Mouse (Mus musculus): Measurements from ENCODE around the gene Galnt10.

Galnt10 gene

DNA sequence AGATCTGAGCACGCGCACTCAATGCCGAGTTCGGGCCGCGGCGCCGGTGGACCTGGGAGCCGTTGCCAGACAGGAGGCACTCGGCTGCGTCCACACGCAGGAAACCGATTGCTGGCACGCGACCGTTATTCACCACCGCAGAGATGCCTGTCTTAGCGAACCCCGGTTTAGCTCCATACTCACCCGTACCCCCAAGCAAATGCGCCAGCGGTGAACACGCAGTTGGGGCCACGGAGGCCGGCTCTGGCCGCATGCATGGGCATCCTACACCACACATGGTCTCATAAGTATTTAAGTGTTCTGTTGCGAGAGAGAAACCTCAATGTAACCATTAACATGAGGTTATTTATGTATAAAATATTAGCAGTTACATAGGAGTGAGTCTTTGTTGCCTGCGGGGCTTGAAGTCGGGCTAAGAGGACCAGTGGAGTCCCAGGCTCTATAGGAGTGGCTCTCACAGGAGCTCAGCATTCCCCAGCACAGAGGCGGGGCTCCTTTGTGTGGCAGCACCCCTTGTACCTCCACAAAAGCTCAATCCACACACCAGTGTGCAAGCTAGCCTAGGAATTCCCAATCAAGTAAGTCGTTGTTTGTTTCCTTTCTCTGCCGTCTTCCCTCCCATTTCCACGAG lies 182.8 kb downstream of the Galnt10 start:
- no peak for DNase-seq (ENCODE audit: low spot score in 2 of 2)

DNA sequence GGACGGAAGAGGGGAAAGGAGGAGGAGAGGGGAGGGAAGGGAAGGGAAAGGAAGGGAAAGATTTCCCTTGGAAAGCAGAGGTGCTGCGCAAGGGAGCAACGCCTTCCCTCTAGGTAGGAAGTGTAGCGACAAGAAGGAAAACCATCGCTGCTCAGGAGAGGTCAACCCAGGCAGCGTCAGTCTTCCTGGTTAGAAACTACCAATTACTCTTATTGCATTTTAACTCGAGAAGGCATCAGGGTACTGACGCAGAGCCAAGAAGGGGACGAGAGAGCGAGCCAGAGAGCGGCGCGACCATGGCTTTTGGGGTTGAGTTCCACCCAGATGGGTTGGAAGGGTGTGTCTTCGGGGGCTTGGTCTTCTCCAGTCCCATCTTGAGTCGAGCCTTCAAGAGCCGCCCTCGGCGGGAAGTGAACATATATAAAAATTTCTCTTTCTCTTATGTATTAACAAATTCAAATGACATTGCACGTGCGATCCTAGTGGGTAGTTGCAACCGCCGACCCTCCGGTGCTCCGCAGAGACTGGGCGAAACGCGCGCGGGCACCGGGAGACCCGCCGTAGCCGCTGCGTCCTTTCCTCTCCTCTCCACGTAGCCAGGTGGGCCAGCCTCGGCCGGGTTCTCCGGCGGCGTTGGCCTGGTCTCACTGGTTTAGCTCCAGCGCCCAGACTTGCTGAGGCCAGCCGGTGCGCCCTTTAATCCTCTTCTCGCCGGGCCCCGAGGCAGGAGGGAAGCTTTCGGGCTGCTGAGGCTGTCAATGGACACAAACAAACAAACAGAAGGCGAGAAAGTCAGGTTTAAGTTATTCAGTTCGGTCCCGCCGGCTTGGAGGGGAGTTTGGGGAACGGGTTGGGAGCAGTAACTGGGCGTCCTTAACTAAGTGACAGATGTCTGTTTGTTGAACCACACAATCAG lies 184.0 kb downstream of the Galnt10 start:
- DNase-seq (ENCODE audit: low spot score in 2 of 2): no peak

DNA sequence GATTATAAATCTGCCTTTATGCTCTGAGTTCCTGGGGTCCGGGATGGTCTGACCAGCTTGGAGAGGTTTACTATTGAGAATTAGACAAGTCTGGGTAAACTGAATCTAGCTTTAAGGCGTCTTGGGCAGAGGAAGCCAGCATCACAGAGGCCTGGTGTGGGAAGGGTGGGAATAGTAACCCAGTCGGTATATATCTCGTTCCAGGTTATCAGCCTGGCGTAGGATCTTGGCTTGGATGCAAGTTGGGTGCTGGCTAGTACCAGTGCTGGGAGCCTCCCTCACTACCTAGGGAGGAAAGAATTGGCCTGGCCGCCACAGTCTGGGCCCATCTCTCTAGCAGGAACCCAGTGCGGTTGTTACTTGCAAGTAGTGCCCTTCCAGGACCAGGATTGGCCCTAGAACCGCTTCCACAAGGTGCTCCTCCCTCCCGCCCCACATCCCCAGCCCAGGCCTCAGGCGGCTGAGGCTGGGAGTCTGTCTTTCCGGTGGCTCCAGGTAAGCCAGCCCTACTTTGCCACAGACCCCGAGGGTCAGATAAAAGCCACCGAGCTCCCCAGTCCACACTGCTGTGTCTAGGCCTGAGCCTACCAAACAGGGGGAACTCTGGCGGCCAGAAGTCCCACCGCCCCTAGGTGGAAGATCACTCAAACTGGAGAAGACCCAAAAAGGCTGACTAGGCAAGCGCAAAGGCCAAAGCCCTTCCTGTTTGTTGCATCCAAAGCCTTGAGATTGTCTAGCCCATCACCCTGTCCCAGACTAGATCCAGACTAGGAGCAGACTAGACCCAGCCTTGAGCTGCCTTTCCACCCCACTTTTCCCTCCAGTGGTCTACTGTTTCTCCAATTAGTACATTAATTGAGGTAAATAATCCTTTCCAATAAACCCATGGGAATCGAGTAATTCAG lies 184.9 kb downstream of the Galnt10 start:
- no peak for DNase-seq (ENCODE audit: low spot score in 2 of 2)

DNA sequence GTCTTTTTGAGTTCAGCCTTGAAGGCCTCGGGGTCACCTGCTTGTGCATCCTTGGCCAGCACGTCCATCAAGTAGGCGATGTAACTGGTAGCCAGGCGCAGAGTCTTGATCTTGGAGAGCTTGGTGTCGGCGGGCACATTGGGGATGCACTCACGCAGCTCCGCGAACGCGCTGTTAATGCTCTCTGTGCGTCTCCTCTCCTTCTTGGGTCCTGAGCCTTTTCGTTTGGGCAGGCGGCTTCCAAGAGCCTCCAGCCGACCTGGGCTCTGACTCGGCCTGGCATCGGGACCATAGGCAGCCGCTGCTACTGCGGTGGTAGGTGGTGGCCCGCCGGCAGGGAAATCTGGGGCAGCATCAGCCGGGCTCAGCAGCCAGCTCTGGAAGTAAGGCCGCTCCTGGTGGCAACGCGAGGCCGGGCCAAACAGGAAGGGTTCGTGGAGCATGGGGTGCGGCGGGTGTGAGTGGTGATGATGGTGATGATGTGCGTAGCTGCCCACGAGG lies 186.1 kb downstream of the Galnt10 start:
- DNase-seq (ENCODE audit: low spot score in 2 of 2): no peak

DNA sequence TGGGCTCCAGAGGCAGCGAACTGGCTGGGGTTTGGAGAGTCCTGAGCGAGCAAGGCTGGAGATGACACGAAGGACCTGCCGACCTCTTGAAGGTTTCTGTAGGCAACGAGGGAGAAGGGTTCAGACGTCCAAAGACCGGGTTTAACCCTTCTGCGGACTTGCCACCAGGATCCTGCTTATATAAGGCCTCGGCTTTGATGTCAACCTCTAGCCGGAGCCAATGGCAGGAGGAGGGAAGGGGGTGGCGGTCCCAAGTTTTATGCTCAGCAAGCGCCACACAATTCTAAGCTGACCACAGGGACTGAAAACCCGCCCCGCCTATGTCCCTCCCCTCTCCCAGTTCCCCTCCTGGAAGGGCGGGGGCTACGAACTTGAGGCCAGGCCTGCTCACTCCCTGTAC lies 186.6 kb downstream of the Galnt10 start:
- DNase-seq (ENCODE audit: low spot score in 2 of 2): no peak

DNA sequence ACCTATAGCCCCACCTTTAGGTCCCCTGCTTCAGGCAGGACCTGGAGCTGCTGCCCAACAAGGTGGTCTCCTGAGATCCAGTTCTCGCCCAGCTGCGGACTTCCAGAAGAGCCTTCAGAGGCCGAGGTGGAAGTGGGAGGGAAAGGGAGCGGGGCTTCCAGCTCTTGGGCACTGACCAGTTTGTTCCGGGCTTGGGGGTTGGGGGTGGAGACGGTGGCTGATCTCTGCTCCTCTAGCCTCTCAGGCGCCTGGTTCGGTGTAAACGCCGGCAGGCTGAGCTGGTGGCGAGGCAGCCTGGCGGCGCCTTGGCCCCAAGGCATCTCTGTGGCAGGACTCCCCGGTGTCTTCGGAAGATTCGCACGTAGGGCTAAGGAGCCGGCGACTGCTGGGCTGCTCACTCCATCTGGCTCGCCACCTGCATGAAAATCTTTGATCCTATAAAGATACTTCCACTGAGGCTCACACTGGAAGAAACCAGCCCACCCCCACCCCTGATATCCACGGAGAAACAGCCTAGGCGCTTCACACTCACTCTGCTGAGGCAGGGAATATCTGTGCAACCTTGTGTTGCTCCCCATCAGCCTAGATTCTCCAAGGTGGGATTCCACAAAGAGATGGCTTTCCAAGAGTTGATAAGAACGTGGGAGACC lies 187.4 kb downstream of the Galnt10 start, which contains the start of gene Hand1:
Gene Hand1, minus strand, starts transcription at position 267 of the 650 bp plus-strand sequence.
- no peak for DNase-seq (ENCODE audit: low spot score in 2 of 2)

DNA sequence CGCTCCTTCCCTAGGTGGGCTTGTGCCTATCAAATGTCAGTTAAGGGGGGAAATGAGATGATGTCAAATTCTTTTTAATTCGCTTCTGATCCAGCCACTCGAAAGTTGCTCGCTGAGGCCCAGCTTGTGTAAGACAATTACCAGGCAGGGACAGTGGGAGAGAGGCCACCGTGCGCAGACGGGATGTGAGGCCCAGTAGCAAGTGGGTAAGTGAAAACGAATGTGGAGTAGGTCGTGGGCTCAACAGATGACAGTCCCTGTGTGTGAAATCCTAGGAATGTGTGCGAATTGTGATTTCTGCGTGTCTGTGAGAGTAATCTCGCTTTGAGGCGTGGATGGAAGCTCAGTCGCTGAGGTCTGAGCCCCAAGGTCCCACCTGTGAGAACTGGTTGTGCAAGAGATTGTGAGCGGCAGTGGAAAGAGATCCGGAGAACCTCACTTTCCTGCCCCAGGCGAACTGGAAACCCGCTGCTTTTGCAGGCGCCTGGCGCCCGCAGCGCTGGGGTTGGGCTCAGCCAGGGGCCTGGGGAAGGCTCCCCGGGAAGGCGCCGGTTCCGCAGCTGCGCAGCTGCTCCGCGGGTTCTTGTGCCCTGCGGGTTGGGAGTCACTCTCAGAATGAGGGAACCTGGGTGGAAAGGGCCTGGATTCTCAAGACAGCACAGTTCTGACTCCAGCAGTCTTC lies 188.2 kb downstream of the Galnt10 start:
- no peak for DNase-seq (ENCODE audit: low spot score in 2 of 2)

DNA sequence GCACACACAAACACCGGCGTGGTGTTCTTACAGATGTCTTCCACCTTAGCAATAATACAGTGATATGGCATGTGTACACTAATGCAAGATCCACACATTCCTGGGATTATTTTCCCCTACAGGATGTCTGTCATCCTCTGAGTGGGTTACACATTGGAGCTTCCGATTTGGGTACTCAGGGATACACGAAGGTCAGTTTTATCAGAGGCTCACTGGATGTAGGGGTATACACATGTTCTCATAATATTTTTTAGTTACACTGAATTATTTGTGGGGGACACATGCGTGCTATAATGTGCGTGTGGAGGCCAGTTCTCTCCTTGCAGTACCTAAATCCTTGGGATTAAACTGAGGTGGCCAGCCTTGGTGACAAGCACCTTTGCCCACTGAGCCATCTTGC lies 188.8 kb downstream of the Galnt10 start:
- DNase-seq (ENCODE audit: low spot score in 2 of 2): no peak

DNA sequence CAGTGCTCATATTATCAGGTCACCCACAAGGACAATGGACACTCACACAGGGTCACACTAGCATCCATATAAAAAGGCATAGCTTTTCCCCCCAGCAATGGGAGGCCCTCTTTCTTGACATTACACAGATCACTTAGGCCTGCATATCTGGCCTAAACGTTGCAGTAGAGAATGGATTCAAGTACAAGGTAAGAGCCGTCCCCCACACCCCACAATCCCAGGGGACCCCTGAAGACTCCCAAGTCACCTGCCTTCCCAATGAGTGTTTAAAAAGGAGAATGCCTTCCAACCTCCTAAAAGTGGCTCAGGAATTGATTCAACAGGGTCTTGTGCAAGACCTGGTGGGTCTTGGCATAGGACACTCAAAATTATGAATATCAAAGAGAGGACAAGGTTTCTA lies 190.1 kb downstream of the Galnt10 start:
- DNase-seq (ENCODE audit: low spot score in 2 of 2): no peak

DNA sequence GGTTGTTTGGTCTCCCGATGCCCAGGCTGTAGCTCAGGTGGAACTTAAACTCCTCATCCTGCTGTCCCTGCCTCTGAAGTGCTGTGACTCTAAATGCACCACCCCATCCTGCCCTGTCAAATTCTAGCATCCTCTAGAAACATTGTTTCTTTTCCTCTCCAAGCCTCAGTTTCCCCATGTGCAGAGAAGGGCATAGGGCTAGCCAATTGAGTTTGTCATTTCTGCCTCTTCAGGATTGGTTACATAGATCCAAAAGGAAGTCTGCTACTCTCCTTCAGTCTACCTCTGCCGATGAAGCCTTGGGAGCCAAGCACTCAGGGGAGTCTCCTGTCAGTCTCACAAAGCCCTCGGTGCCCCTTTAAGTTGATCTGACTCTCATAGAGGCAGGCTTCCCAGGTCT lies 190.7 kb downstream of the Galnt10 start:
- no peak for DNase-seq (ENCODE audit: low spot score in 2 of 2)

DNA sequence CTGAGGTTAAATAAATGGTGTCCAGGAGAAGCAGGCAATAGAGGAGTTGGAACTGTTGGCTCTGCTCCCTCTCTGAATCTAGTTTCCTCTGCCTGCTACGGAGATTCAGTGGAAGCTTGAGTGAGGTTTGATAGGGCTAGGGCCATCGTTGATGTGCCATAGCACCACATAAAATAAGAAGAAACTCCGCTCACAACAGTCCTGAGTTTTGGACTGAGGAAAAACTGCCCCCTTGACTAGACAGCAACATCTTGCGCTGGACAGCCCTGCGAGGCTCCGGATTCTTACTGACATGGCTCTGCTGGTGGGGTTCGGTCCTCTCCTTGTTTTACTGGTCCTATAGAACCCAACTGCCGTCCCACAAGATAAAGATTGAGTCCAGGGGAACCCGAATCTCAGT lies 191.2 kb downstream of the Galnt10 start:
- no peak for DNase-seq (ENCODE audit: low spot score in 2 of 2)
